Mouse (Mus musculus) heart, adult 9 months (tissue): ENCODE measurements at regions not wholly inside any gene's neighbourhood (a gene's known extent, or its start where the extent isn't known, plus 50 kb on each side); places are given as distances from the start of the nearest gene placed in this dataset.
A peak's percentile ranks its signal among the peaks of the same experiment; 100 is the strongest.

Source experiments
- DNase-seq, 2 experiments: peaks; one replicate each; pipeline ENCODE4 v3.0.0; 2022; ENCODE audit warnings: low spot score in 2 of 2

GRCm38 (mm10) chr9:57325962-57326361 lies 63.5 kb upstream of the 1700017B05Rik start:
- DNase-seq = no peak

GRCm38 (mm10) chr9:57319009-57319408 lies 56.6 kb upstream of the 1700017B05Rik start:
- DNase-seq = no peak

- DNase-seq = peak; percentile 6 to 30
Measured at GRCm38 (mm10) chr9:57317531-57318201, 55.3 kb upstream of the 1700017B05Rik start.

GRCm38 (mm10) chr9:57315032-57315660 lies 52.7 kb upstream of the 1700017B05Rik start:
- DNase-seq = no peak

GRCm38 (mm10) chr9:57313876-57314275 lies 51.5 kb upstream of the 1700017B05Rik start:
- no peak for DNase-seq

- DNase-seq = no peak
Measured at GRCm38 (mm10) chr9:57312521-57312920, 50.1 kb upstream of the 1700017B05Rik start.
